Mouse (Mus musculus) heart, embryonic 14.5 days (tissue): ENCODE data around the gene Dusp28. TPM values are rescaled to one million over a fixed set of nuclear protein-coding genes. Genes with fewer than 3 reads are reported as not detected.

Experiments used
- ATAC-seq: fragments of 200-750 bp; cut with Nextera tagmentation; 2 replicates; pipeline ENCODE4 v1.8.0; 2017; ENCODE audit warnings: low read depth, moderate TSS enrichment; ENCODE audit not compliant: insufficient number of reproducible peaks, insufficient read depth, low FRiP score
- H3K27ac ChIP-seq, 2 experiments: fragments of 200-500 bp in 1 of 2; fragments of 300-500 bp in 1 of 2; sonication (generic) in 1 of 2; replicated peaks in 1 of 2; 2 replicates each; pipeline ENCODE4 v1.5.1; 2012 to 2014; ENCODE audit warnings: low read depth in 2 of 2, low read length in 2 of 2, control low read depth in 1 of 2, mild to moderate bottlenecking in 1 of 2, mixed read lengths in 1 of 2; ENCODE audit not compliant: control insufficient read depth in 1 of 2, insufficient read depth in 1 of 2
- H3K27me3 ChIP-seq: fragments of 300-500 bp; sonication (generic); 2 replicates; pipeline ENCODE4 v1.6.1; 2014; ENCODE audit warnings: mild to moderate bottlenecking, low read length, control low read depth; ENCODE audit not compliant: control insufficient read depth, insufficient read depth
- H3K36me3 ChIP-seq: fragments of 300-500 bp; sonication (generic); 2 replicates; pipeline ENCODE4 v1.6.1; 2014; ENCODE audit warnings: mild to moderate bottlenecking, control low read depth, low read length, mixed read lengths; ENCODE audit not compliant: control insufficient read depth, insufficient read depth
- H3K4me1 ChIP-seq, 2 experiments: fragments of 200-500 bp in 1 of 2; fragments of 300-500 bp in 1 of 2; sonication (generic) in 1 of 2; 2 replicates each; pipeline ENCODE4 v1.6.1; 2012 to 2014; ENCODE audit warnings: low read length in 2 of 2, control low read depth in 1 of 2, mixed read lengths in 1 of 2; ENCODE audit not compliant: control insufficient read depth in 2 of 2, insufficient read depth in 2 of 2
- H3K4me2 ChIP-seq: fragments of 300-500 bp; sonication (generic); 2 replicates; pipeline ENCODE4 v1.6.1; 2014; ENCODE audit warnings: mild to moderate bottlenecking, low read length
- H3K4me3 ChIP-seq, 2 experiments: fragments of 200-500 bp in 1 of 2; fragments of 300-500 bp in 1 of 2; sonication (generic) in 1 of 2; 2 replicates each; pipeline ENCODE4 v1.5.1; 2012 to 2014; ENCODE audit warnings: low read length in 2 of 2, mild to moderate bottlenecking in 2 of 2, control low read depth in 1 of 2, low read depth in 1 of 2, moderate library complexity in 1 of 2; ENCODE audit not compliant: control insufficient read depth in 1 of 2, insufficient read depth in 1 of 2
- H3K9ac ChIP-seq: fragments of 300-500 bp; sonication (generic); 2 replicates; pipeline ENCODE4 v1.6.1; 2014; ENCODE audit warnings: mild to moderate bottlenecking, low read length
- H3K9me3 ChIP-seq: fragments of 300-500 bp; sonication (generic); 2 replicates; pipeline ENCODE4 v1.6.1; 2016; ENCODE audit warnings: low read length, control low read depth; ENCODE audit not compliant: control insufficient read depth
- WGBS: fragments of 180-500 bp; shearing (Covaris S2); extraction: QIAGEN DNeasy Blood & Tissue Kit; methylation state at CpG from one replicate; pipeline ENCODE4 v1.1.7; 2014; 5-methylcytosine and 5-hydroxymethylcytosine counted together
- polyA plus RNA-seq: library from polyadenylated mRNA; unstranded; fragments of >200 nt; fragmentation: Nextera tagmentation; extraction: Ambion mirVana; gene quantifications from 2 replicates; pipeline ENCODE4 v1.2.1, GENCODE M21; 2014

Gene Dusp28
- polyA plus RNA-seq, 1 experiment from 2014 or later = 15.6 TPM

DNA sequence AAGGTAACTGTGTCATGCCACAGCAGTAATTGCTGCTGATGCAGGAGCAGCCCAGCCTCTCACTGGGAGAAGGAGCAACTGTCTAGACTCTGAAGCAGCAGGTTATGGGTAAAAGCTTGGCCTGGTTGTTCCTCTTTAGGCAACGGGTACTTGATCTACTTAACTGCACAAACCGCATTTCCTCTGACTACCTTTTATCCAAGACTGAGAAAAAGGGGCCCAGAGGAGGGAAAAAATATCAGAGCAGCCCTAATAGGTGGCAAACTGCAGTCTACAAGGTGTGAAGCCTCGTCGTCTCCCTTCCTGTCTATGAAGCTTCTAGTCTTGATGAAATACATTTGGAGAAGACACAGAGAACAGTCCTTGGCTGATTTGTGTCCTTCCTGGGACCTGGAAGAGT is 26.8 kb downstream of the Dusp28 start:
- Histone ChIP-seq H3K4me1 (peaks cover 7 to 21% of the 10 kb centered on the region in 2 experiments), H3K27me3 (no peaks in the 10 kb centered on the region), H3K9me3 (peaks cover 5% of the 10 kb centered on the region; the same call in 1 of the 2 replicates), H3K9ac (peak overlapping the region; percentile 78), H3K4me2 (peak overlapping the region; percentile 82), H3K27ac (peak overlapping the region; percentile 85 to 95), H3K36me3 (peaks cover 9% of the 10 kb centered on the region), H3K4me3 (peak overlapping the region; percentile 57 to 73)
- no peak for ATAC-seq
- WGBS = 71% methylated on average over 4 of the region's 4 CpGs

- Histone ChIP-seq H3K27ac (peak within 1 kb of the TSS; percentile 85 to 95), H3K9ac (peak within 1 kb of the TSS; percentile 78), H3K4me3 (peak within 1 kb of the TSS; percentile 57 to 73), H3K9me3 (peaks cover 5% of the 10 kb centered on the region; the same call in 1 of the 2 replicates), H3K36me3 (peaks cover 16% of the 10 kb centered on the region), H3K27me3 (no peaks in the 10 kb centered on the region), H3K4me1 (peaks cover 7 to 21% of the 10 kb centered on the region in 2 experiments), H3K4me2 (peak within 1 kb of the TSS; percentile 82)
- WGBS = under 1% methylated on average over 45 of the region's 45 CpGs
- ATAC-seq = peak; percentile 98
Observed at GRCm38 (mm10) chr1:92934182-92934827, 27.5 kb downstream of the Dusp28 start, which contains the start of gene Capn10. Gene Capn10 (plus strand): TSS chr1:92934376.

GRCm38 (mm10) chr1:92935054-92935962 is 28.5 kb downstream of the Dusp28 start:
- H3K4me3 ChIP-seq = peak overlapping the region; percentile 57 to 73
- no peak for ATAC-seq
- peak overlapping the region; percentile 82 for H3K4me2 ChIP-seq
- peaks cover 7 to 21% of the 10 kb centered on the region in 2 experiments for H3K4me1 ChIP-seq
- H3K9me3 ChIP-seq = peaks cover 5% of the 10 kb centered on the region; the same call in 1 of the 2 replicates
- peak overlapping the region; percentile 78 for H3K9ac ChIP-seq
- WGBS = 14% methylated on average over 10 of the region's 10 CpGs
- H3K27ac ChIP-seq = peak overlapping the region in 1 of 2 experiments; percentile 85; a peak in 2 of 4 replicates
- peaks cover 26% of the 10 kb centered on the region for H3K36me3 ChIP-seq
- no peaks in the 10 kb centered on the region for H3K27me3 ChIP-seq

- Histone ChIP-seq H3K9me3 (peaks cover 5% of the 10 kb centered on the region; the same call in 1 of the 2 replicates), H3K27me3 (no peaks in the 10 kb centered on the region), H3K9ac (peak overlapping the region; percentile 78; the same call in 1 of the 2 replicates), H3K4me1 (peaks cover 7 to 21% of the 10 kb centered on the region in 2 experiments), H3K36me3 (peaks cover 32% of the 10 kb centered on the region), H3K4me2 (peak overlapping the region; percentile 82), H3K4me3 (no peak overlapping the region), H3K27ac (no peak overlapping the region)
- 35% methylated on average over 2 of the region's 2 CpGs for WGBS
- no peak for ATAC-seq
Observed at GRCm38 (mm10) chr1:92935977-92936376, 29.2 kb downstream of the Dusp28 start.

DNA sequence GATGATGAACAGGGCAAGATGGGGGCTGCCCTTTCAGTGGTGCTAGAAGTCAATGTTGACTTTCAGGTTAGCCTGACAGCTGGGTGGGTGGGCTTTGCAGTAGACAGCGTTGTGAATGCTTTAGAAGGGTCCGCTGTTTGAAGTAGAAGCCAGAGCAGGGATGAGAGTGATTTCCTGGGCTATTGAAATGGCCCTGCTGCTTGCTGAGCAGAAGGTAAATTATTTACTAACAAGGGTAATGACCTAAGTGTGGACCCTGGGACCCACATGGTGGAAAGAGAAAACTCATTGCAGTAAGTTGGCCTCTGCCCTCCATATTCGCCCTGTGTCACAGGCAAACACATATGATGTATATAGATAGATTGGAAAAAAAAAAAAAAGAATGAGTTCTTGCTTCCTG is 29.7 kb downstream of the Dusp28 start:
- H3K4me3 ChIP-seq = no peak overlapping the region
- no peak overlapping the region for H3K9ac ChIP-seq
- 88% methylated on average over 3 of the region's 3 CpGs for WGBS
- H3K36me3 ChIP-seq = peaks cover 37% of the 10 kb centered on the region
- H3K27ac ChIP-seq = no peak overlapping the region
- peaks cover 7 to 21% of the 10 kb centered on the region in 2 experiments for H3K4me1 ChIP-seq
- H3K9me3 ChIP-seq = peaks cover 5% of the 10 kb centered on the region; the same call in 1 of the 2 replicates
- no peaks in the 10 kb centered on the region for H3K27me3 ChIP-seq
- H3K4me2 ChIP-seq = 0 out of 2 replicates have a peak overlapping the region, but pooled peaks have one; percentile 82
- ATAC-seq = no peak

- WGBS = 89% methylated on average over 3 of the region's 3 CpGs
- Histone ChIP-seq H3K4me1 (peaks cover 7 to 21% of the 10 kb centered on the region in 2 experiments), H3K9ac (no peak overlapping the region), H3K27ac (no peak overlapping the region), H3K4me2 (no peak overlapping the region), H3K4me3 (no peak overlapping the region), H3K27me3 (no peaks in the 10 kb centered on the region), H3K9me3 (peaks cover 4% of the 10 kb centered on the region; the same call in 1 of the 2 replicates), H3K36me3 (peaks cover 49% of the 10 kb centered on the region)
- no peak for ATAC-seq
Observed at GRCm38 (mm10) chr1:92937797-92938196, 31.0 kb downstream of the Dusp28 start.

GRCm38 (mm10) chr1:92939746-92940145 is 33.0 kb downstream of the Dusp28 start:
- Histone ChIP-seq H3K27me3 (no peaks in the 10 kb centered on the region), H3K4me2 (no peak overlapping the region), H3K27ac (no peak overlapping the region), H3K36me3 (peaks cover 69% of the 10 kb centered on the region), H3K9me3 (no peaks in the 10 kb centered on the region), H3K9ac (no peak overlapping the region), H3K4me3 (no peak overlapping the region), H3K4me1 (peaks cover 4 to 15% of the 10 kb centered on the region in 2 experiments)
- WGBS = 91% methylated on average over 4 of the region's 4 CpGs
- no peak for ATAC-seq
